Mouse (Mus musculus) CH12.LX (cell line): ENCODE results near the gene St8sia2.

Source experiments
- CTCF ChIP-seq, 2 experiments: IDR thresholded peaks in 1 of 2; conservative IDR thresholded peaks in 1 of 2; 2 replicates each; pipeline ENCODE4 v1.5.1; 2011 to 2012; ENCODE audit warnings: low read depth in 2 of 2, low read length in 2 of 2, improper control_type of control experiment in 1 of 2, inconsistent platforms in 1 of 2, mild to moderate bottlenecking in 1 of 2, moderate library complexity in 1 of 2
- E2F4 ChIP-seq: IDR thresholded peaks from 2 replicates; pipeline ENCODE4 v1.6.1; 2011; ENCODE audit warnings: low read depth, low read length, improper control_type of control experiment; ENCODE audit not compliant: insufficient replicate concordance
- EP300 ChIP-seq: IDR thresholded peaks from 2 replicates; pipeline ENCODE4 v1.6.1; 2011; ENCODE audit warnings: low read length, improper control_type of control experiment
- HCFC1 ChIP-seq: IDR thresholded peaks from 2 replicates; pipeline ENCODE4 v1.6.1; 2012; ENCODE audit warnings: low read depth, mild to moderate bottlenecking, inconsistent platforms, low read length, improper control_type of control experiment
- KAT2A ChIP-seq: IDR thresholded peaks from 2 replicates; pipeline ENCODE4 v1.6.1; 2012; ENCODE audit warnings: low read length, improper control_type of control experiment, inconsistent platforms; ENCODE audit not compliant: insufficient replicate concordance
- NRF1 ChIP-seq: IDR thresholded peaks from 2 replicates; pipeline ENCODE4 v1.6.1; 2014; ENCODE audit warnings: low read depth, mild to moderate bottlenecking, inconsistent platforms, low read length, improper control_type of control experiment, moderate library complexity
- POLR2A ChIP-seq: IDR thresholded peaks from 2 replicates; pipeline ENCODE4 v1.6.1; 2011; ENCODE audit warnings: low read depth, mild to moderate bottlenecking, improper control_type of control experiment, low read length
- USF2 ChIP-seq: conservative IDR thresholded peaks from 2 replicates; pipeline ENCODE4 v1.6.1; 2011; ENCODE audit warnings: low read depth, low read length, improper control_type of control experiment

- no peak for TF ChIP-seq CTCF (conservative IDR thresholded peaks at IDR 0.05 in 1 of 2, IDR thresholded peaks at IDR 0.05 in 1 of 2; ENCODE audit: low read depth in 2 of 2, low read length in 2 of 2)
- no peak for TF ChIP-seq POLR2A
- no peak for TF ChIP-seq HCFC1
- TF ChIP-seq USF2: no peak
- no peak for TF ChIP-seq NRF1
- no peak for TF ChIP-seq KAT2A
- TF ChIP-seq E2F4: no peak
- no peak for TF ChIP-seq EP300
These were observed 121.7 kb downstream of the St8sia2 start for GRCm38 (mm10) chr7:73891830-73892229.
